Mouse (Mus musculus) testis, adult 2 months (tissue): ENCODE measurements at regions not wholly inside any gene's neighbourhood (a gene's known extent, or its start where the extent isn't known, plus 50 kb on each side); places are given as distances from the start of the nearest gene placed in this dataset.

Source experiments
- CTCF ChIP-seq: fragments of 200-500 bp; IDR thresholded peaks from 2 replicates; pipeline ENCODE4 v1.5.1; 2012; ENCODE audit warnings: low read depth, mild to moderate bottlenecking, inconsistent platforms, low read length, moderate library complexity; ENCODE audit not compliant: control insufficient read depth, insufficient read depth, insufficient replicate concordance
- POLR2A ChIP-seq: fragments of 200-500 bp; IDR thresholded peaks from 2 replicates; pipeline ENCODE4 v1.6.1; 2012; ENCODE audit warnings: low read depth, mild to moderate bottlenecking, inconsistent platforms, low read length, moderate library complexity; ENCODE audit not compliant: control insufficient read depth

- no peak for TF ChIP-seq CTCF
- TF ChIP-seq POLR2A: no peak
Measured at GRCm38 (mm10) chr6:117253586-117254330, 85.4 kb downstream of the Cxcl12 start.
